Mouse (Mus musculus): ENCODE data around the gene Ckm. TPM values are rescaled to one million over a fixed set of nuclear protein-coding genes. Genes with fewer than 3 reads are reported as not detected.

The Ckm gene
- polyA plus RNA-seq, 1 experiment, result 0.08 TPM

DNA sequence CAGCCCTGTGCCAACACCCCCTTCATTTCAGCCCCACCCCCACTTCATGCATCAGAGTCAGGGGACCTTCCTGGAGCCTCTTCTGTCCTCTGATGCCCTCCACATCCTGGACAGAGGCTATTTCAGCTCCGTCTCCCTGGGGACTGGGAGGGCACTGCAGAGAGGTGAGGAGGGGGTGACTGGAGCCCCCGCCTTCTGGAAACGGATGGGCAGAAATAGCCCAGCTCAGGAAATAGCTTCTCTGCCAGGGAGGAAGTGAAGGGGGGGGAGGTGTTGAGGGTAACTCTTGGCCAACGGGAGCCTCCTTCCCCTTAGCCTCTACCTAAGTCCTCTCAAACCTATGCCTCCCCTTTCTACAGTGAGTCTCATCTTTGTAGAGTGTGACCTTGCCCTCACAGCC is 67.8 kb downstream of the Ckm start:
- H3K4me3 ChIP-seq (replicated peaks; ENCODE audit: insufficient read depth, low read depth, low read length), result no peak overlapping the region
- 40% methylated on average over 4 of the region's 4 CpGs for WGBS
- DNase-seq, result no peak
- TF ChIP-seq POLR2A (IDR thresholded peaks at IDR 0.05; ENCODE audit: borderline replicate concordance, insufficient read depth, low read length) (no peak), CTCF (IDR thresholded peaks at IDR 0.05; ENCODE audit: borderline replicate concordance, insufficient read depth, low read depth, low read length) (no peak)
- no peaks in the 10 kb centered on the region for H3K4me1 ChIP-seq (ENCODE audit: control insufficient read depth, insufficient read depth, low read length)
- peaks cover 1% of the 10 kb centered on the region; the same call in 1 of the 2 replicates for H3K27me3 ChIP-seq (ENCODE audit: control insufficient read depth, insufficient read depth, low read length)
- H3K27ac ChIP-seq (ENCODE audit: insufficient read depth, low read length), result no peak overlapping the region

Other genes with a start within 250 kb of the Ckm start
- 1.9 and 2.6 TPM in 2 replicates for gene Gipr, start 238.6 kb upstream of the Ckm start, polyA plus RNA-seq (2012; rRNA removed)
- gene Eml2, start 228.4 kb upstream of the Ckm start, polyA plus RNA-seq (2012; rRNA removed), result 148 and 176 TPM in 2 replicates
- 4.3 and 5.1 TPM in 2 replicates for gene Gpr4, start 192.2 kb upstream of the Ckm start, polyA plus RNA-seq (2012; rRNA removed)
- 39.1 and 40.1 TPM in 2 replicates for gene Opa3, start 176.4 kb upstream of the Ckm start, polyA plus RNA-seq (2012; rRNA removed)
- 30.8 and 32.9 TPM in 2 replicates for gene Vasp, start 133.0 kb upstream of the Ckm start, polyA plus RNA-seq (2012; rRNA removed)
- gene Ppm1n, start 124.7 kb upstream of the Ckm start, polyA plus RNA-seq (2012; rRNA removed), result 1.1 and 2.0 TPM in 2 replicates
- gene Rtn2, start 122.2 kb upstream of the Ckm start, polyA plus RNA-seq (2012; rRNA removed), result 96.9 and 101 TPM in 2 replicates
- 0.67 and 0.71 TPM in 2 replicates for gene Fosb, start 94.7 kb upstream of the Ckm start, polyA plus RNA-seq (2012; rRNA removed)
- 52.2 and 53.9 TPM in 2 replicates for gene Ercc1, start 60.0 kb upstream of the Ckm start, polyA plus RNA-seq (2012; rRNA removed)
- 12.6 and 12.7 TPM in 2 replicates for gene Cd3eap, start 45.3 kb upstream of the Ckm start, polyA plus RNA-seq (2012; rRNA removed)
- 4.1 and 4.8 TPM in 2 replicates for gene Ppp1r13l, start 45.0 kb upstream of the Ckm start, polyA plus RNA-seq (2012; rRNA removed)
- gene Ercc2, start 22.8 kb upstream of the Ckm start, polyA plus RNA-seq (2012; rRNA removed), result 45.0 and 46.3 TPM in 2 replicates
- gene Klc3, start 672 bp upstream of the Ckm start, polyA plus RNA-seq (2012; rRNA removed), result 1.7 and 2.1 TPM in 2 replicates
- gene Mark4, start 54.0 kb downstream of the Ckm start, polyA plus RNA-seq (2012; rRNA removed), result 50.3 and 52.8 TPM in 2 replicates
- gene Exoc3l2, start 58.6 kb downstream of the Ckm start, polyA plus RNA-seq (2012; rRNA removed), result 0.21 and 0.57 TPM in 2 replicates
- gene Bloc1s3, start 103.6 kb downstream of the Ckm start, polyA plus RNA-seq (2012; rRNA removed), result 8.6 and 9.2 TPM in 2 replicates
- gene Trappc6a, start 103.6 kb downstream of the Ckm start, polyA plus RNA-seq (2012; rRNA removed), result 23.0 and 26.2 TPM in 2 replicates
- gene Nkpd1, start 113.1 kb downstream of the Ckm start, polyA plus RNA-seq (2012; rRNA removed), result 1.3 and 1.8 TPM in 2 replicates
- gene Ppp1r37, start 158.3 kb downstream of the Ckm start, polyA plus RNA-seq (2012; rRNA removed), result 134 and 136 TPM in 2 replicates
- gene Zfp296, start 172.5 kb downstream of the Ckm start, polyA plus RNA-seq (2012; rRNA removed), result 3.4 and 4.0 TPM in 2 replicates
- gene Gemin7, start 172.8 kb downstream of the Ckm start, polyA plus RNA-seq (2012; rRNA removed), result 86.1 and 87.2 TPM in 2 replicates
- gene Clasrp, start 199.7 kb downstream of the Ckm start, polyA plus RNA-seq (2012; rRNA removed), result 151 and 152 TPM in 2 replicates
- gene Relb, start 224.7 kb downstream of the Ckm start, polyA plus RNA-seq (2012; rRNA removed), result 4.7 and 5.8 TPM in 2 replicates

Data from cerebellum, adult 2 months (tissue).